Mouse (Mus musculus): Measurements from ENCODE around the gene Plcb3.

DNA sequence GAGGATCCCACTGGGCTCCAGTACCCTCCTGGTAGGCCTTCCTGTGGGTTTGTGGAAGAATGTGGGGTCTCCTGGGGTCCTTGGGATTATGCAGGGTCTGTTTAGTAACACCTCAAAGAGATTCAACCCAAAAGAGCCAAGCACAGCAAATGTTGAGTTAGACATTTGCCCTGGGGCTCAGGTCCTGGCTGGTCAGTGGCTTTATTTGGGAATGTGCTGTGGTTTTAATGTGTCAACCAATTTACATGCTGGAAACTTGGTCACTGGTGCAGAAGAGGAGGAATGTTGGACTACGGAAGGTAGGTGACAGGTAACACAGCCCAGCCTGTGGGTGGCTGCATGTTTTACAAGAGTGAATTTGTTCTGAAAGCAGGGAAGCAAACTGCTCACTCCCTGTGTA lies 73.2 kb downstream of the Plcb3 start:
- TF ChIP-seq GATA1 (IDR thresholded peaks at IDR 0.05; ENCODE audit: borderline replicate concordance, low read length) (no peak), TAL1 (conservative IDR thresholded peaks at IDR 0.05; ENCODE audit: low read depth, low read length) (no peak), CTCF (IDR thresholded peaks at IDR 0.05; ENCODE audit: low read depth, low read length) (no peak), POLR2AphosphoS5 (IDR thresholded peaks at IDR 0.05; ENCODE audit: insufficient replicate concordance, low read depth, low read length) (no peak), GATA2 (IDR thresholded peaks at IDR 0.05; ENCODE audit: borderline replicate concordance, low read depth, low read length) (no peak)
